ENCODE assay signal across 9 mouse cellular contexts in the genomic region with DNA sequence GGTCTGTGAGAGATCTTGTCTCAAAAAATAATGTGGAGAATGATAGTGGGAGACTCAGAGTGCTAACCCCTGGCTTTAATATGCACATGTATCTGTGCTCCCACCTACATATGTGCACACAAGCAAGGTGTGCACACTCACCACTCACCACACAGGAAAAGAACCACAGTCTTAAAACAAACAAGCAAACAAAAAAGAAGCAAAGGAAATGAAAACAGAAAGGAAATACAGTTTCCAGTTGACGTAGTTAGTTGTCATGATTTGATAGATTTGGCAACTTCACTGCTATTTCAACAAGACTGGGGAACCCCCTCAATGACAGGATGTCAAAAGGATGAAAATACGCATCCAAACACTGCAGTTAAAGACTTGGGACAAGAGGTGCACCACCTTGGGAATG. TPM values are rescaled to one million over a fixed set of nuclear protein-coding genes. Genes with fewer than 3 reads are reported as not detected.
"Had no signal": no experiment of that assay in that cellular context is flagged by ENCODE, and none has a peak within 500 bp of the region (broad histone marks: within the 10 kb centered on the region; RNA-seq: fewer than 3 reads in every experiment).

No protein-coding gene starts in this region.

RNA-seq across cellular contexts. Expression of a gene that starts 1.1 kb away (rescaled TPM):
- polyA plus RNA-seq: neural tube, embryonic 13.5 days; small intestine, adult 2 months; spleen, adult 2 months; stomach, embryonic 14.5 days; stomach, embryonic 15.5 days; stomach, embryonic 16.5 days; testis, adult 2 months; thymus, adult 2 months; thymus, postnatal 0 days had no signal
